Comparison of ENCODE assay signal across 8 mouse cellular contexts in genomic region chr11:54088947-54089317, GRCm38 (mm10). TPM values are rescaled to one million over a fixed set of nuclear protein-coding genes. Genes with fewer than 3 reads are reported as not detected.
DNase-seq lines count a peak whose midpoint lies in the region; ATAC-seq lines count a peak whose summit lies in the region.

No protein-coding gene starts in this region.

- WGBS in hindbrain, embryonic 10.5 days = 49% methylated on average over 5 of the region's 5 CpGs
- 50% methylated on average over 5 of the region's 5 CpGs for WGBS in hindbrain, embryonic 12.5 days
- WGBS in forebrain, embryonic 12.5 days = 53% methylated on average over 5 of the region's 5 CpGs
- 46% methylated on average over 5 of the region's 5 CpGs for WGBS in hindbrain, embryonic 13.5 days

- peak; percentile 78 for DNase-seq in hindbrain, embryonic 10.5 days (ENCODE audit: low spot score)
- peak; percentile 48 for DNase-seq in c-Kit-negative CD71-positive TER-119-positive erythroid progenitor cells, embryonic 14.5 days (ENCODE audit: low read depth, low spot score)
- DNase-seq in layer of hippocampus, postnatal 14 days (ENCODE audit: low spot score in 2 of 2) = peak; percentile 79 to 80
- DNase-seq in spleen, adult 12 weeks (ENCODE audit: low spot score) = peak; percentile 67

- H3K4me3 ChIP-seq in hindbrain, embryonic 10.5 days = no peak overlapping the region
- H3K4me3 ChIP-seq in hindbrain, embryonic 12.5 days = no peak overlapping the region
- no peak overlapping the region for H3K4me3 ChIP-seq in forebrain, embryonic 12.5 days (replicated peaks)
- no peak overlapping the region for H3K4me3 ChIP-seq in hindbrain, embryonic 13.5 days

- peaks cover 6% of the 10 kb centered on the region; the same call in 1 of the 2 replicates for H3K4me1 ChIP-seq in hindbrain, embryonic 10.5 days (replicated peaks)
- H3K4me1 ChIP-seq in hindbrain, embryonic 12.5 days = 0 out of 2 replicates have a peak, but pooled peaks cover 8% of the 10 kb centered on the region
- H3K4me1 ChIP-seq in forebrain, embryonic 12.5 days = 0 out of 2 replicates have a peak, but pooled peaks cover 4% of the 10 kb centered on the region
- no peaks in the 10 kb centered on the region for H3K4me1 ChIP-seq in hindbrain, embryonic 13.5 days (replicated peaks)

- H3K9me3 ChIP-seq in hindbrain, embryonic 10.5 days = no peaks in the 10 kb centered on the region
- H3K9me3 ChIP-seq in hindbrain, embryonic 12.5 days (replicated peaks) = no peaks in the 10 kb centered on the region
- no peaks in the 10 kb centered on the region for H3K9me3 ChIP-seq in forebrain, embryonic 12.5 days
- H3K9me3 ChIP-seq in hindbrain, embryonic 13.5 days = no peaks in the 10 kb centered on the region

- no peak for ATAC-seq in hindbrain, embryonic 12.5 days (ENCODE audit: low FRiP score)
- ATAC-seq in forebrain, embryonic 12.5 days (ENCODE audit: low FRiP score) = peak; percentile 51; the same call in 1 of the 2 replicates
- ATAC-seq in hindbrain, embryonic 13.5 days (ENCODE audit: low FRiP score) = 0 out of 2 replicates have a peak, but pooled peaks have one; percentile 36
- peak; percentile 67 for ATAC-seq in megakaryocyte progenitor cell, adult 5-6 weeks (replicated peaks; ENCODE audit: poor library complexity)

- no peak overlapping the region for H3K27ac ChIP-seq in hindbrain, embryonic 10.5 days
- H3K27ac ChIP-seq in hindbrain, embryonic 12.5 days = no peak overlapping the region
- no peak overlapping the region for H3K27ac ChIP-seq in forebrain, embryonic 12.5 days
- no peak overlapping the region for H3K27ac ChIP-seq in hindbrain, embryonic 13.5 days

- no peak overlapping the region for H3K4me2 ChIP-seq in hindbrain, embryonic 12.5 days (replicated peaks)
- H3K4me2 ChIP-seq in forebrain, embryonic 12.5 days = no peak overlapping the region
- H3K4me2 ChIP-seq in hindbrain, embryonic 13.5 days = no peak overlapping the region

- no peaks in the 10 kb centered on the region for H3K36me3 ChIP-seq in hindbrain, embryonic 10.5 days
- H3K36me3 ChIP-seq in hindbrain, embryonic 12.5 days = no peaks in the 10 kb centered on the region
- H3K36me3 ChIP-seq in forebrain, embryonic 12.5 days (replicated peaks) = no peaks in the 10 kb centered on the region
- H3K36me3 ChIP-seq in hindbrain, embryonic 13.5 days = no peaks in the 10 kb centered on the region

- no peaks in the 10 kb centered on the region for H3K27me3 ChIP-seq in hindbrain, embryonic 10.5 days (ENCODE audit: insufficient read depth, poor library complexity, severe bottlenecking)
- no peaks in the 10 kb centered on the region for H3K27me3 ChIP-seq in hindbrain, embryonic 12.5 days
- no peaks in the 10 kb centered on the region for H3K27me3 ChIP-seq in forebrain, embryonic 12.5 days
- no peaks in the 10 kb centered on the region for H3K27me3 ChIP-seq in hindbrain, embryonic 13.5 days

- no peak overlapping the region for H3K9ac ChIP-seq in hindbrain, embryonic 12.5 days
- no peak overlapping the region for H3K9ac ChIP-seq in forebrain, embryonic 12.5 days
- H3K9ac ChIP-seq in hindbrain, embryonic 13.5 days = no peak overlapping the region

RNA-seq across cellular contexts. Expression of gene P4ha2, which starts 11.0 kb away (rescaled TPM):
- 22.7 and 25.0 TPM in 2 replicates for polyA plus RNA-seq in hindbrain, embryonic 10.5 days (2016; fragmentation: Nextera tagmentation; extraction: Ambion mirVana)
- polyA plus RNA-seq in hindbrain, embryonic 12.5 days (2016; fragmentation: Nextera tagmentation; extraction: Ambion mirVana) = 27.0 and 29.3 TPM in 2 replicates
- 10.5 and 12.7 TPM in 2 replicates for polyA plus RNA-seq in forebrain, embryonic 12.5 days (2016; fragmentation: Nextera tagmentation; extraction: Ambion mirVana)
- 10.9 and 11.3 TPM in 2 replicates for polyA plus RNA-seq in hindbrain, embryonic 13.5 days (2015; fragmentation: Nextera tagmentation; extraction: Ambion mirVana)
- total RNA-seq in layer of hippocampus, postnatal 14 days (2021) = 10 to 100 TPM; 21.1 to 22.4 TPM
- 0.05 and 0.15 TPM in 2 replicates for total RNA-seq in megakaryocyte progenitor cell, adult 5-6 weeks (2015)
- 0.21 and 0.44 TPM in 2 replicates for total RNA-seq in megakaryocyte progenitor cell, adult 5-6 weeks (2017)

RNA-seq across cellular contexts. Expression of gene Pdlim4, which starts 20.1 kb away (rescaled TPM):
- polyA plus RNA-seq in hindbrain, embryonic 10.5 days (2016; fragmentation: Nextera tagmentation; extraction: Ambion mirVana) = 54.3 and 60.9 TPM in 2 replicates
- 48.6 and 53.6 TPM in 2 replicates for polyA plus RNA-seq in hindbrain, embryonic 12.5 days (2016; fragmentation: Nextera tagmentation; extraction: Ambion mirVana)
- 38.2 and 43.8 TPM in 2 replicates for polyA plus RNA-seq in forebrain, embryonic 12.5 days (2016; fragmentation: Nextera tagmentation; extraction: Ambion mirVana)
- polyA plus RNA-seq in hindbrain, embryonic 13.5 days (2015; fragmentation: Nextera tagmentation; extraction: Ambion mirVana) = 30.9 and 31.1 TPM in 2 replicates
- total RNA-seq in layer of hippocampus, postnatal 14 days (2021) = 10 to 100 TPM; 17.7 to 17.9 TPM
- not detected in 2 replicates for total RNA-seq in megakaryocyte progenitor cell, adult 5-6 weeks (2015)
- 0.17 TPM in 1 of 2 replicates, not detected in the other for total RNA-seq in megakaryocyte progenitor cell, adult 5-6 weeks (2017)
